Mouse (Mus musculus): ENCODE results near the gene Gprc6a.

Gene Gprc6a

DNA sequence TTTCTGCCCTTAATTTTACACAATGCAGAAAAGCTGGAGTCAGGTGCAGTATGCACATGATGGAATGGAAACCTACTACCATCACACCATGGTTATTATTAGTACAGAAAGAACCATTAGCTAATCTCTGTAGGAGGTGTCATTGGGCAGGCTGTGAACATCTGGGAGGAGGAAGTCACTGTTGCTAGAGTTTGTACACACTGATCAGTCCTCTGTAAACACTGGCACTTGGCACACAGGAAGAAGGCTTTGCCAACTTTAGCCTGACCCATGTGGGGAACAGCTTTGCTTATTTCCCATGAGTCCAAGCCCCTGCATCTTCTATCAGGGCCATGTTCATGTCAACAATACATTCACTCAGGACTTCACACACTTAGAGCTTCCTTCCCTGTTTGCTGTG is 46.3 kb downstream of the Gprc6a start:
- DNase-seq (ENCODE audit: low spot score) = no peak

DNA sequence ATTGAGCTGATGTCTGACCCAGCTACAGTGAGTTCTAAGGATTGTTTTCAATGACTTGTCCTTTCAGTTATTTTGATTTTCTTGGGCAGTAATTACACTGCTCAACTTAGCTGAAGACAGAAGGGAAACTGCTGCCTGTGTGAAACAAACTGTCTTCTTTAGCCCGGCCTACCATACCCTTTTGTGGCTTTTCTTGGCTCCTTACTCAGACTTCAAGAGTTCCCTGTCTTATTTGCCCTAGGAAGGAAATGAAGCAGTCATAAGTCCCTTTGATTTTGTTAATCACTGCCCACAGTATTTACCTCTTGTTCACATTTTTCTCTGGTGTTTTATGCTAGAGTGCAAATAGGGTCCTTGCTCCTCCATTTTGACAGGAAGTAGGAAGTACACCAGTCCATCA is 46.9 kb downstream of the Gprc6a start:
- no peak for DNase-seq (ENCODE audit: low spot score)

DNA sequence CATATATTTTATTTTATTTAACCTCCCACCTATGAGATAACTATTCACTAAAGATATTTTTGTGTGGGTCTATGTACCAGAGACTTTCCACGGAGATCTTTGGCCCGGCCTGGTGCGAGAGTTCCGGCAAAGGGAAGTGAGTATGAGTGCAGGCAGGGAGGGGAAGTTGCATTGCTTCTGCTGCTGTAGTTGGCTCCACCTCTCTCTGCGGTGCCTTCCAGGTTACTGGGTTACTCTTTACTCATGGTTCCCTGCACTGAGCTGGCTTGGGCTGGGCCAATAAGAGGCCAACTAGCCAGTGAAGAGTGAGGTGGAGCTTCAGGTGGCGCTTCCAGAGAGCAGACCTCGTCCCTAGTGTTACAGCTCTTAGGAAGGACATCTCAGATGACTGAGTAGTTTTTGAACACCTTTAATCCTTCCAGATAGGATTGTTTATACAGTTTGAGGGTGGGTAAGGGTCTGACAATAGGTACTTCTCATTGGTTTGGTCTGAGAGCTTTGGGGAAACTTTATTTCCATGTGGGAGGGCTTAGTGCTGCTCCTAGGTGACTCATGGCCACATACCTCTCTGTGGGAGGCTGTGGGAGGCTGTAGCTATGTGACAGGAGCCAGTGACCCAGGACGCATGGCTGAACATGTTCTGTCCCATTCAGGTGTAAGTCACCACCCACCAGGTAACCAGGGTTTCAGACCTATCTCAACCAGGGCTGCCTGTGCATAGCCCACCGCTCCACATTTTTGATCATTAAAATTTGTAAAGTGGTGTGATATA is 59.9 kb downstream of the Gprc6a start:
- no peak for DNase-seq (ENCODE audit: low spot score)
